Mouse (Mus musculus): ENCODE measurements around the gene Ddx50. TPM values are rescaled to one million over a fixed set of nuclear protein-coding genes. Genes with fewer than 3 reads are reported as not detected.

Ddx50 gene
- total and polyA plus RNA-seq, 3 experiments, result 50.5 to 74.4 (median 58.7) TPM

GRCm38 (mm10) chr10:62583245-62583644 is 67.8 kb downstream of the Ddx50 start:
- H3K4me1 ChIP-seq (ENCODE audit: control insufficient read depth in 1 of 2, insufficient read depth in 2 of 2), result peaks cover 0 to 4% of the 10 kb centered on the region in 2 experiments; a peak in 1 of 4 replicates
- no peaks in the 10 kb centered on the region; the same call in none of the 2 replicates for H3K79me2 ChIP-seq (replicated peaks; ENCODE audit: control insufficient read depth, extremely low read depth, insufficient read depth, poor library complexity, severe bottlenecking)
- dilution Hi-C loops (cut with MboI; ENCODE audit: extremely low pct_ligation_motif_present, extremely low pct_unique_long_range_greater_than_20kb, low sequenced_read_pairs) (no loop called here), in situ Hi-C loops (cut with MboI; ENCODE audit: low pct_ligation_motif_present, low pct_unique_long_range_greater_than_20kb, low sequenced_read_pairs) (no loop called here)
- no peaks in the 10 kb centered on the region for H3K9me3 ChIP-seq (replicated peaks; ENCODE audit: low read length)
- peaks cover 71 to 85% of the 10 kb centered on the region in 2 experiments for H3K36me3 ChIP-seq (replicated peaks in 1 of 2; ENCODE audit: control insufficient read depth in 1 of 2, insufficient read depth in 1 of 2, low read length in 1 of 2)
- no peak for DNase-seq (ENCODE audit: extremely low read depth)
- H3K27me3 ChIP-seq (replicated peaks), result no peaks in the 10 kb centered on the region
- H3K4me2 ChIP-seq (ENCODE audit: insufficient read depth, low read depth, poor library complexity, severe bottlenecking), result no peak overlapping the region
- no peak overlapping the region for H3K27ac ChIP-seq (ENCODE audit: insufficient read depth, low read depth)
- H3K4me3 ChIP-seq (replicated peaks in 1 of 3; ENCODE audit: low read depth in 2 of 3, low read length in 2 of 3, poor library complexity in 1 of 3), result no peak overlapping the region
- TF ChIP-seq CTCF (conservative IDR thresholded peaks at IDR 0.05 in 1 of 2, IDR thresholded peaks at IDR 0.05 in 1 of 2; ENCODE audit: low read depth in 2 of 2, low read length in 2 of 2), result no peak
- TF ChIP-seq IRF4 (IDR thresholded peaks at IDR 0.05; ENCODE audit: low read depth, low read length), result no peak
- no peak for TF ChIP-seq ZMIZ1 (IDR thresholded peaks at IDR 0.05; ENCODE audit: low read depth, low read length)
- TF ChIP-seq MAZ (IDR thresholded peaks at IDR 0.05; ENCODE audit: low read depth, low read length), result no peak
- TF ChIP-seq MYC (IDR thresholded peaks at IDR 0.05; ENCODE audit: low read depth, low read length), result no peak
- TF ChIP-seq MXI1 (IDR thresholded peaks at IDR 0.05; ENCODE audit: low read depth, low read length), result no peak
- no peak for TF ChIP-seq JUN (IDR thresholded peaks at IDR 0.05; ENCODE audit: insufficient read depth, low read depth, low read length)
- no peak for TF ChIP-seq POLR2AphosphoS2 (IDR thresholded peaks at IDR 0.05; ENCODE audit: low read depth, low read length)
- TF ChIP-seq HCFC1 (IDR thresholded peaks at IDR 0.05; ENCODE audit: low read depth, low read length), result no peak
- TF ChIP-seq E2F4 (IDR thresholded peaks at IDR 0.05; ENCODE audit: insufficient replicate concordance, low read depth, low read length), result no peak
- TF ChIP-seq GABPA (IDR thresholded peaks at IDR 0.05; ENCODE audit: insufficient replicate concordance, low read depth, low read length), result no peak
- TF ChIP-seq ELF1 (IDR thresholded peaks at IDR 0.05; ENCODE audit: low read depth, low read length), result no peak
- H3K9ac ChIP-seq (ENCODE audit: insufficient read depth, low read depth), result no peak overlapping the region

GRCm38 (mm10) chr10:62582701-62583100 is 68.3 kb downstream of the Ddx50 start:
- dilution Hi-C loops (cut with MboI; ENCODE audit: extremely low pct_ligation_motif_present, extremely low pct_unique_long_range_greater_than_20kb, low sequenced_read_pairs), result no loop called here
- H3K27ac ChIP-seq (ENCODE audit: insufficient read depth, low read depth), result no peak overlapping the region

More at GRCm38 (mm10) chr10:62582701-62583100, 68.3 kb downstream of the Ddx50 start:
- no peak for DNase-seq (ENCODE audit: extremely low read depth)
- H3K79me2 ChIP-seq (replicated peaks; ENCODE audit: control insufficient read depth, extremely low read depth, insufficient read depth, poor library complexity, severe bottlenecking), result peaks cover under 1% of the 10 kb centered on the region
- H3K4me1 ChIP-seq (ENCODE audit: control insufficient read depth in 1 of 2, insufficient read depth in 2 of 2), result peaks cover 0 to 4% of the 10 kb centered on the region in 2 experiments; a peak in 2 of 4 replicates
- no peak for TF ChIP-seq USF2 (conservative IDR thresholded peaks at IDR 0.05; ENCODE audit: low read depth, low read length)
- no peak for TF ChIP-seq POLR2AphosphoS2 (IDR thresholded peaks at IDR 0.05; ENCODE audit: low read depth, low read length)
- no peak for TF ChIP-seq CTCF (conservative IDR thresholded peaks at IDR 0.05 in 1 of 2, IDR thresholded peaks at IDR 0.05 in 1 of 2; ENCODE audit: low read depth in 2 of 2, low read length in 2 of 2)
- no peak for TF ChIP-seq IRF4 (IDR thresholded peaks at IDR 0.05; ENCODE audit: low read depth, low read length)
- no peak for TF ChIP-seq TCF12 (IDR thresholded peaks at IDR 0.05; ENCODE audit: low read depth, low read length)
- no peak for TF ChIP-seq RCOR1 (conservative IDR thresholded peaks at IDR 0.05; ENCODE audit: low read depth, low read length)
- no peak for TF ChIP-seq USF1 (IDR thresholded peaks at IDR 0.05; ENCODE audit: low read depth, low read length)
- TF ChIP-seq POLR2A (IDR thresholded peaks at IDR 0.05; ENCODE audit: low read depth, low read length), result no peak
- no peak overlapping the region for H3K4me2 ChIP-seq (ENCODE audit: insufficient read depth, low read depth, poor library complexity, severe bottlenecking)
- no peaks in the 10 kb centered on the region for H3K27me3 ChIP-seq (replicated peaks)
- no peaks in the 10 kb centered on the region for H3K9me3 ChIP-seq (replicated peaks; ENCODE audit: low read length)
- H3K9ac ChIP-seq (ENCODE audit: insufficient read depth, low read depth), result no peak overlapping the region
- in situ Hi-C loops (cut with MboI; ENCODE audit: low pct_ligation_motif_present, low pct_unique_long_range_greater_than_20kb, low sequenced_read_pairs), result no loop called here
- H3K4me3 ChIP-seq (replicated peaks in 1 of 3; ENCODE audit: low read depth in 2 of 3, low read length in 2 of 3, poor library complexity in 1 of 3), result no peak overlapping the region
- peaks cover 66 to 79% of the 10 kb centered on the region in 2 experiments for H3K36me3 ChIP-seq (replicated peaks in 1 of 2; ENCODE audit: control insufficient read depth in 1 of 2, insufficient read depth in 1 of 2, low read length in 1 of 2)

All from CH12.LX (cell line).